Mouse (Mus musculus) adrenal gland, postnatal 10 days (tissue): ENCODE measurements at regions not wholly inside any gene's neighbourhood (a gene's known extent, or its start where the extent isn't known, plus 50 kb on each side); places are given as distances from the start of the nearest gene placed in this dataset.

ENCODE experiments used
- DNase-seq: peaks from one replicate; pipeline ENCODE4 v3.0.0; 2021; ENCODE audit warnings: mixed read lengths

- DNase-seq = no peak
These were observed 85.0 kb upstream of the Xpo1 start for GRCm38 (mm10) chr11:23170813-23171212.

- DNase-seq = no peak
These were observed 84.1 kb upstream of the Xpo1 start for GRCm38 (mm10) chr11:23171760-23172159.

GRCm38 (mm10) chr11:23181647-23182046 lies 74.2 kb upstream of the Xpo1 start:
- no peak for DNase-seq

GRCm38 (mm10) chr11:23185211-23185610 lies 70.6 kb upstream of the Xpo1 start:
- DNase-seq = no peak

- peak; percentile 9 for DNase-seq
These were observed 54.0 kb upstream of the Xpo1 start for GRCm38 (mm10) chr11:23201701-23202449.

- no peak for DNase-seq
These were observed 52.3 kb upstream of the Xpo1 start for GRCm38 (mm10) chr11:23203566-23203965.

- DNase-seq = no peak
These were observed 51.8 kb upstream of the Xpo1 start for GRCm38 (mm10) chr11:23204041-23204440.
